Mouse (Mus musculus): ENCODE data around the gene Gm10521.

GRCm38 (mm10) chr1:171849454-171849853 lies 46.0 kb upstream of the Gm10521 start:
- TF ChIP-seq POLR2A (IDR thresholded peaks at IDR 0.05; ENCODE audit: insufficient read depth, low read depth, low read length): no peak
- TF ChIP-seq CTCF (IDR thresholded peaks at IDR 0.05; ENCODE audit: insufficient read depth, low read depth, low read length): no peak

Data from olfactory bulb, adult 2 months (tissue).